Mouse (Mus musculus) bone marrow, adult 2 months (tissue): ENCODE results near the gene Zbtb9. TPM values are rescaled to one million over a fixed set of nuclear protein-coding genes. Genes with fewer than 3 reads are reported as not detected.

ENCODE experiments used
- H3K27ac ChIP-seq: fragments of 200-500 bp; 2 replicates; pipeline ENCODE4 v1.5.1; 2012; ENCODE audit warnings: low read depth, mild to moderate bottlenecking, control low read depth, inconsistent platforms, low read length; ENCODE audit not compliant: control insufficient read depth, poor library complexity, insufficient read depth
- H3K4me1 ChIP-seq: fragments of 200-500 bp; 2 replicates; pipeline ENCODE4 v1.6.1; 2011; ENCODE audit warnings: low read length; ENCODE audit not compliant: control insufficient read depth, insufficient read depth
- H3K4me3 ChIP-seq: fragments of 200-500 bp; replicated peaks from 2 replicates; pipeline ENCODE3; 2011; ENCODE audit warnings: mild to moderate bottlenecking, low read depth, low read length, control low read depth; ENCODE audit not compliant: control insufficient read depth
- CTCF ChIP-seq: fragments of 200-500 bp; IDR thresholded peaks from 2 replicates; pipeline ENCODE4 v1.5.1; 2011; ENCODE audit warnings: low read length, control low read depth; ENCODE audit not compliant: control insufficient read depth, insufficient read depth
- POLR2A ChIP-seq: fragments of 200-500 bp; IDR thresholded peaks from 2 replicates; pipeline ENCODE4 v1.6.1; 2011; ENCODE audit warnings: low read depth, mild to moderate bottlenecking, control low read depth, low read length, borderline replicate concordance; ENCODE audit not compliant: control insufficient read depth
- WGBS: fragments of 180-500 bp; shearing (Covaris S2); methylation state at CpG from one replicate; pipeline ENCODE4 v1.1.7; 2018; 5-methylcytosine and 5-hydroxymethylcytosine counted together
- polyA plus RNA-seq: library from polyadenylated mRNA; stranded (reverse); fragments of >200 nt; gene quantifications from 2 replicates; pipeline ENCODE4 v1.2.4, GENCODE M21; 2011; ENCODE audit warnings: low replicate concordance; ENCODE audit not compliant: missing spikeins, insufficient read depth, insufficient read length

The Zbtb9 gene
- polyA plus RNA-seq, 1 experiment: 10.2 TPM

DNA sequence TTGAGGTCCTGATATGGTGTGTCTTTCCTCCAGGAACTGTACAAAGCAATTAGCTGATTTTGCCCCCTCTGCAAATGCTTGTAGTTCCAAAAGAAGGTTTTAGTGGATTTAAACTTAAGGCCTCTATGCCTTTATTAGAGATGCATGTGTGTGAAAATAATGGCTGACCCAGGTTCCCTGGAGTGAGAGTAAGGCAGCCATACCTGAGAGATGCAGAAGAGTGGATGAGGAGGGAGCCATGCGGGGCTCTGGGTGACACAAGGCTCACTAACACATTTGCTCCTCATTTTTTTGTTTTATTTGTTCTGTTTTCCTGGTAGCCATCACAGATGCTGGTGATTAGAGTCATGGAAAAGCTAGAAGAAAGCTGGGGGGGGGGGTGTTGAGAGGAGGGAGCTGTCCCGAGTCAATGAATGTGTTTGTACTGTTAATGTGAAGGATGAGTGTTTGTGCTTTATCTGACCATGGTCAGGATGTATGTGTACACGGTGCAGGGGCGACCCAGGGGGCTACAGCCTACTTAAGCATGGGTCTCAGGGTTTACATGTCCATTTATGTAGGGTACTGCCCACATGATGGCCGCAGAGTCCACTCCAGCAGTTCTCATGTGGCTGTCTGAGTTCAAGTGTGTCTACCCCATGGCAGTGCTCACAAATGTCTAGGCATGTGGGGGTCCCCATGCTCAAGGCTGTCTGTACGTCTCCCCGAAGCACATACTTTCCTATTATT lies 22.2 kb upstream of the Zbtb9 start:
- H3K4me3 ChIP-seq: no peak overlapping the region
- no peak for TF ChIP-seq POLR2A
- TF ChIP-seq CTCF: no peak
- H3K4me1 ChIP-seq: peaks cover 1% of the 10 kb centered on the region; the same call in 1 of the 2 replicates
- WGBS: 55% methylated on average over 7 of the region's 7 CpGs
- H3K27ac ChIP-seq: no peak overlapping the region

DNA sequence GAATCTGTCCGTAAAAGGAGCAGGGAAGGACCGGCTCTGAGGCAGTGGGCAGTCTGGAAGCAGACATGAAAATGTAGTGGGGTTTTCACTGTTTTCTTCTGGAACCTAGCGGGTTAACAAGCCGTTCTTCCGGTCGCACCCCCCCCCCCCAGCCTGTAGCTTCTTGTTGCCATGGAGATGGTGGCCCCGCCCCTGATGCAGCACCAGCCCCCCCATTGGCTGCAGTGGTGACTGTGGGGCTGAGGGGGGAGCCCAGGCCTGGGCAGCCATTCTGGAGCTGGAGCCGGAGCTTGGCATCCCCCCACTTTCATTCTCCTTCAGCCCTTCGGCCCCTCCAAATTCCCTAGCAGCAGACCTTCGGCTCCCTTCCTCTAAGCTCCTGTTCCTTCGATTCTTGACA lies 21.6 kb upstream of the Zbtb9 start:
- H3K4me1 ChIP-seq: peaks cover 1% of the 10 kb centered on the region; the same call in 1 of the 2 replicates
- TF ChIP-seq POLR2A (no peak), CTCF (no peak)
- WGBS: 6% methylated on average over 11 of the region's 11 CpGs
- H3K4me3 ChIP-seq: no peak overlapping the region
- H3K27ac ChIP-seq: no peak overlapping the region

DNA sequence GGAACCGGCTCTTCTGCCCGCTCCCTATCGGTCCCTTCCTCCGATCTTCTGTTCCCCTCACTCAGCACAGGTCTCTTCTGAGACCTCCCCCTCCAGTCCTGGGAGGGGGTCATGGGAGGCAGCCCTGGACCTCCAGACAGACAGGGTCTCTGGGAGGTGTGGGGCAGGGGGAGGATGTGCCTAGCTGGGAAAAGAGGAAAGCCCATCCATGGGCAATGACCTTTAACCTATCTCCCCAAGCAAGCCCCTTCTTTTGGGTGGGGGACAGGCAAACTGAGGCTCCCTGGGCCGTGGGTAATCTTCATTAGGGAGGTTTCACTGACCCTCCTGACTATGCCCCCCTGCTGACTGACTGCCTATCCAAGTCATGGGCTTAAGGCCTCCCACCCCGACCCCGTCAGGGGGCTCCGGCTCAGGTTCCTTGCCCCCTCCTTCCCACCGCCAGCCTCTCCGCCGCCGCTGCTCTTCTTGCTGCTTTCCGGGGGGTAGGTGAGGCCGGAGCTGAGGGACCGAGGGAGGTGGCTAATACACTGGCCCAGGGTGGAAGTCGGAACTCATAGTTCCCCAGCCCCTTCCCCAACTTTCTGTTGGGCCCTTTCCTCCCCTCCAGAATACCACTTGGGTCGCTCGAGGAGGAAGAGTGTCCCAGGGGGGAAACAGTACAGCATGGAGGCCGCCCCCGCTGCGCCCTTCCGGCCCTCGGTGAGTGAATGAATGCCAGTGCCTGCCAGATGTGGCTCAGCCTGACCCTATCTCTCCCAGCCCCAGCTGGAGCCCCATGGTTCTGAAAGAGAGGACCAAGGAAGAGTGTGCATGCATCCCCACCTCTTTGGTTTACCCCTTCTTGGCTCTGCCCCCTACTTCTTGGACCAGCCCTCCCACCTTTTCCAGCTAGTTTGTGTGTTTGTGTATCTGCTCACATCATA lies 20.8 kb upstream of the Zbtb9 start:
- no peak overlapping the region for H3K27ac ChIP-seq
- peak overlapping the region; percentile 13 for H3K4me3 ChIP-seq
- peaks cover 1% of the 10 kb centered on the region; the same call in 1 of the 2 replicates for H3K4me1 ChIP-seq
- WGBS: 27% methylated on average over 23 of the region's 23 CpGs
- TF ChIP-seq CTCF: no peak
- no peak for TF ChIP-seq POLR2A

- TF ChIP-seq CTCF: no peak
- no peak for TF ChIP-seq POLR2A
- 66% methylated on average over 6 of the region's 6 CpGs for WGBS
- H3K27ac ChIP-seq: no peak overlapping the region
- peaks cover 1% of the 10 kb centered on the region; the same call in 1 of the 2 replicates for H3K4me1 ChIP-seq
- H3K4me3 ChIP-seq: no peak overlapping the region
Measured at GRCm38 (mm10) chr17:26953201-26953600, 19.8 kb upstream of the Zbtb9 start.

GRCm38 (mm10) chr17:26953726-26954125 lies 19.2 kb upstream of the Zbtb9 start:
- TF ChIP-seq POLR2A: no peak
- TF ChIP-seq CTCF: no peak
- Histone ChIP-seq H3K4me1 (peaks cover 1% of the 10 kb centered on the region; the same call in 1 of the 2 replicates), H3K4me3 (no peak overlapping the region), H3K27ac (no peak overlapping the region)
- 60% methylated on average over 16 of the region's 16 CpGs for WGBS

DNA sequence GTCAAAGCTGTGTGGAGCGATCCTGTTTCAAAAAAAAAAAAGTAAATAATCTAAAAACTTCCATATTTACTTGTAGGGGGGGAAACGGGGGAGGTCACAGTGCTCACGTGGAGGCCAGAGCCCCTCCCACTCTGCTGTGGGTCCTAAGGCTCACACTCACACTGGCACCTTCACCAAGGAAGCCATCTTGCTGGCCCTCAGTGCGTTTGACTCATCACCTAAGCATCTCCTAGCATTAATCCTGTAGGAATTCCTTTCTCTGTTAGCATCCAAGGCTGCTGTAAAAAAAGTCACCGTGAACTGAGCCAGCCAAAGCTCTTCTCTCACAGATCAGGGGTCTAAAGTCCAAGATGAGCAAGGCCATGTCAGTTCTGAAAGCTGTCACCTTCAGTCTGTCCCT lies 16.7 kb upstream of the Zbtb9 start:
- TF ChIP-seq POLR2A (no peak), CTCF (no peak)
- H3K4me1 ChIP-seq: no peaks in the 10 kb centered on the region; the same call in 1 of the 2 replicates
- WGBS: 73% methylated on average over 5 of the region's 5 CpGs
- peak overlapping the region; percentile 59; the same call in 1 of the 2 replicates for H3K27ac ChIP-seq
- H3K4me3 ChIP-seq: no peak overlapping the region

DNA sequence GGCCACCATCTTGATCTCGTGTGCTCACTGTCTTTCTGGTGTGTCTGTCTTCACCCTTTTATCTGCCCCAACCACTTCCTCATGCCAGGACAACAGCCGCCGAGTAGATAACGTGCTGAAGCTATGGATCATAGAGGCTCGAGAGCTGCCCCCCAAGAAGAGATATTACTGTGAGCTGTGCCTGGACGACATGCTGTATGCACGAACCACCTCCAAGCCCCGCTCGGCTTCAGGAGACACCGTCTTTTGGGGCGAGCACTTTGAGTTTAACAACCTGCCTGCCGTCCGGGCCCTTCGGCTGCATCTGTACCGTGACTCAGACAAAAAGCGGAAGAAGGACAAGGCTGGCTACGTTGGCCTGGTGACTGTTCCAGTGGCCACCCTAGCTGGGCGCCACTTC lies 16.1 kb upstream of the Zbtb9 start:
- Histone ChIP-seq H3K4me1 (no peaks in the 10 kb centered on the region; the same call in 1 of the 2 replicates), H3K4me3 (peak overlapping the region; percentile 39), H3K27ac (peak overlapping the region; percentile 59)
- TF ChIP-seq POLR2A: no peak
- TF ChIP-seq CTCF: no peak
- 60% methylated on average over 18 of the region's 18 CpGs for WGBS

- 93% methylated on average over 5 of the region's 5 CpGs for WGBS
- Histone ChIP-seq H3K27ac (no peak overlapping the region), H3K4me3 (no peak overlapping the region), H3K4me1 (no peaks in the 10 kb centered on the region; the same call in 1 of the 2 replicates)
- TF ChIP-seq POLR2A (no peak), CTCF (no peak)
Measured at GRCm38 (mm10) chr17:26957872-26958271, 15.1 kb upstream of the Zbtb9 start.

DNA sequence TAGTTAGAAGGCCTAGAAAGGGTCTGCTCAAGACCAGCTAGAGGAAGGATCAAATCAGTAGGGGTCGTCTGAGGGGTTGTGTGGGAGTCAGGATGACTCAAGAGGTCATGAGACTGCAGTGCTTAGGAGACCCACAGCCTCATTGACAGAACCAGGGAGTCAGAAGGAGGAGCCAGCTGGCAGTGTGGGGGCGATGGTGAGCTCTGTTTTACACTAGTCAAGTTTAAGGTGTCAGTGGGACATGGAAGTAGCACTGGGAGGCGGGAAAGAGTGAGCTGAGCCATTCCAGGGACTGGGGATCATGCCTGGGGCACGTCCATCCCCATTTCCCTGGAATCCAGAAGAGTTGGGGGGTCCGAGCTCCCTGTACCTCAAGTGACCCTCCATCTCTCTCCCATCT lies 14.1 kb upstream of the Zbtb9 start:
- Histone ChIP-seq H3K4me3 (no peak overlapping the region), H3K27ac (no peak overlapping the region), H3K4me1 (no peaks in the 10 kb centered on the region; the same call in 1 of the 2 replicates)
- 72% methylated on average over 5 of the region's 5 CpGs for WGBS
- no peak for TF ChIP-seq POLR2A
